Mouse (Mus musculus): ENCODE measurements around the gene Wasl. TPM values are rescaled to one million over a fixed set of nuclear protein-coding genes. Genes with fewer than 3 reads are reported as not detected.

Wasl gene
- polyA plus RNA-seq (2012; ENCODE audit: insufficient read depth, insufficient read length, missing spikeins): 17.4 and 18.2 TPM in 2 replicates

DNA sequence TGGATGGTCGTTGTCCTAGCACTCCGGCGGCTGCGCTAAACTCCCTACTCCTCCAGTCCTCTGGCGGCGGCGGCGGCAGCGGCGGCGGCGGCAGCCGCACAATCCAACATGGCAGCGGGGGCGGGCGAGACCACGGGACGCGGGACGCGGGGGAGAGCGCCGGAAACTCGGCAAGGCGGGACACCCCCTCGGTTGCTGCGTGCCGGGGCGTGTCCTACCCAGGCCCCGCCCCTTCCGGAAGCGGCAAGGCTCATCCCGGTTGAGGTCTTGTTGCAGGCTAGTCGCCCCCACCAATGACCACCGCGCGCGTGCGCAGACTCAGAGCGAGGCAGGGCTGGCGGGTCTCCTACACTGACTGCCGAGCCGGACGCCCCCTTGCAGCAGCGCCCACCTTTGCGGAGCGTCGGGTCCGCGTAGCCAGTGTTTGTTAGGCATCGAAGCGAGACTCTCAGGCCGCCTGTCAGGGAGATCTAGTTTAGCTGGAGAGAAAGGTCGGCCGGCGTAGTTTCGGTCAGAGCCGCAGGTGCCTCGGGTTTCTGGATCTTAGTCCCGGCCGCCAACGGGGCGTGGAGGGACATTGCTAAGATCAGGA, at the start of gene Wasl:
Gene Wasl (minus strand): TSS at position 143 of the 592 bp plus-strand sequence.
- H3K4me1 ChIP-seq (ENCODE audit: control insufficient read depth, insufficient read depth, insufficient read length, low read length): peaks cover 6% of the 10 kb centered on the region; the same call in 1 of the 2 replicates
- peak within 1 kb of the TSS; percentile 89 for H3K27ac ChIP-seq (replicated peaks; ENCODE audit: low read depth, low read length)
- peak within 1 kb of the TSS; percentile 91 for H3K4me3 ChIP-seq (ENCODE audit: insufficient read depth, low read depth, low read length)

DNA sequence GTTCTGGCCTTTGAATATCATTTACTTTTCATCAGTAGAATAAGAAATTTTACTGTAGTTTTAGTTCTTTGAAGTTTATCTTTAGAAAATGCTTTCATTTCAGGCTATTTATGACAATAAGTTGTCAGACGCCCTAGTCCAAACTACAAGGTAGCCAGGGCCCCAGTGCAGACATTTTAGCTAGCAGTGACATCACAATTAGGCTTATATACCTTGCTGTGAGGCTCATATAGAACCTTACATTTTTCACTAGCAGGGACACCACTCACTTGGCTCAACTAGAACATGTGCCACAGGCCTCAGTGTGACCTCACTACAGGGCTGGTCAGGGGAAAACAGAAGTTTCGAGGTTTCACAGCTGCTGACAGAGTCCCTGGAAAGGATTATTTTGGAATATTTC, 42.7 kb upstream of the Wasl start:
- no peak overlapping the region for H3K4me3 ChIP-seq (ENCODE audit: insufficient read depth, low read depth, low read length)
- no peak overlapping the region for H3K27ac ChIP-seq (replicated peaks; ENCODE audit: low read depth, low read length)
- no peaks in the 10 kb centered on the region for H3K4me1 ChIP-seq (ENCODE audit: control insufficient read depth, insufficient read depth, insufficient read length, low read length)

DNA sequence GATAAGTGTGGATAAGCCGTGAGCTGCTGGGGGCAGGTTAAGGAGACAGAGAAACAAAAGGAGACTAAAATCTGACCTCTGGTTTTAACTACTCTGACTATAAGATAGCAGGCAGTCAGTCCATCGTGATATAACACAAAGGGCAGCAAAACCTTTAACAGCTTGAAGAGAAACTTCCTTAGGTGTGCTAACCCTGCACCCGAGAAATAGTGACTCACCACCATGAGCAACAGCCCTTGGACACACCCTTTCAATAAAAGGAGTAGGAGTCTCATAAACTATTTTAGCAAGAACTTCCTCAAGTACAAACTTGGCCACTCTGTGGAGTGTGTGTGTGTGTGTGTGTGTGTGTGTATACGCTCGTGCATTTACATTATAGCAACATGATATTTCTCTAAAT, 42.3 kb upstream of the Wasl start:
- H3K4me3 ChIP-seq (ENCODE audit: insufficient read depth, low read depth, low read length): no peak overlapping the region

DNA sequence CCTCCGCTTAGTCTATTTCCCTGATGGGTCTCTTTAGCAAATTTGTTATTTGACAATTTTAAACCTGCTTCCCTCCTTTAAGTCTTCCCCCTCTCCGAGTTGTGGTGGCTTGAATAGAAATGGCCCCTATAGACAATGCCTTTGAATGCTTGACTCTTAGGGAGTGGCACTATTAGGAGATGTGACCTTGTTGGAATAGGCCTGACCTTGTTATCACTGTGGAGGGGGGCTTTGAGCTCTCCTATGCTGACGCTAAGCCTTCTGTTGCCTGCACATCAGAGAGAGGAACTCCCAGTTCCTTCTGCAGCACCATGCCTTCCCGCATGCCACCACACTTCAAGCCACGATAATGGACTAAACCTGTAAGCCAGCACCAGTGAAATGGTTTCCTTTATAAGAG, 32.4 kb upstream of the Wasl start:
- H3K4me3 ChIP-seq (ENCODE audit: insufficient read depth, low read depth, low read length): no peak overlapping the region
- H3K4me1 ChIP-seq (ENCODE audit: control insufficient read depth, insufficient read depth, insufficient read length, low read length): no peaks in the 10 kb centered on the region
- H3K27ac ChIP-seq (replicated peaks; ENCODE audit: low read depth, low read length): no peak overlapping the region

More for the DNA sequence above, 42.3 kb upstream of the Wasl start:
- Histone ChIP-seq H3K4me1 (ENCODE audit: control insufficient read depth, insufficient read depth, insufficient read length, low read length) (no peaks in the 10 kb centered on the region), H3K27ac (replicated peaks; ENCODE audit: low read depth, low read length) (no peak overlapping the region)

DNA sequence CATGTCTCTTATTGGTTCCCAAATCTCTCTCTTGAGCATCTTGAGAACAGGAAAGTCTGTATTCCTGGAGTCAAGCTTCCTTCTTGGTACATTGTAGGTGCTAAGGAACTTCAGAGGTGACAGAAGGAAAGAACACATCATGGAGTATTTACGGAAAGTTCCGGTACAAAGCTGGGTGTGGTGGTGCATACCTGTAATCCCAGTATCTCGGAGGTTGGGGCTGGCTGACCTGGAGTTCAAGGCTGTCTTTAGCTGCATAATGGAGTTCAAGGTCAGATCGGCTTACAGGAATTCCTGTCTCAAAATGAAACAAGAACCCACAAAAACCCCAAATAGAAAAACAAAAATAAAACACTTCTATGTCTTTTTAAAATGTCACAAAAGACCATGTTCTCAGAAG, 31.3 kb upstream of the Wasl start:
- Histone ChIP-seq H3K4me1 (ENCODE audit: control insufficient read depth, insufficient read depth, insufficient read length, low read length) (no peaks in the 10 kb centered on the region), H3K27ac (replicated peaks; ENCODE audit: low read depth, low read length) (no peak overlapping the region), H3K4me3 (ENCODE audit: insufficient read depth, low read depth, low read length) (no peak overlapping the region)

DNA sequence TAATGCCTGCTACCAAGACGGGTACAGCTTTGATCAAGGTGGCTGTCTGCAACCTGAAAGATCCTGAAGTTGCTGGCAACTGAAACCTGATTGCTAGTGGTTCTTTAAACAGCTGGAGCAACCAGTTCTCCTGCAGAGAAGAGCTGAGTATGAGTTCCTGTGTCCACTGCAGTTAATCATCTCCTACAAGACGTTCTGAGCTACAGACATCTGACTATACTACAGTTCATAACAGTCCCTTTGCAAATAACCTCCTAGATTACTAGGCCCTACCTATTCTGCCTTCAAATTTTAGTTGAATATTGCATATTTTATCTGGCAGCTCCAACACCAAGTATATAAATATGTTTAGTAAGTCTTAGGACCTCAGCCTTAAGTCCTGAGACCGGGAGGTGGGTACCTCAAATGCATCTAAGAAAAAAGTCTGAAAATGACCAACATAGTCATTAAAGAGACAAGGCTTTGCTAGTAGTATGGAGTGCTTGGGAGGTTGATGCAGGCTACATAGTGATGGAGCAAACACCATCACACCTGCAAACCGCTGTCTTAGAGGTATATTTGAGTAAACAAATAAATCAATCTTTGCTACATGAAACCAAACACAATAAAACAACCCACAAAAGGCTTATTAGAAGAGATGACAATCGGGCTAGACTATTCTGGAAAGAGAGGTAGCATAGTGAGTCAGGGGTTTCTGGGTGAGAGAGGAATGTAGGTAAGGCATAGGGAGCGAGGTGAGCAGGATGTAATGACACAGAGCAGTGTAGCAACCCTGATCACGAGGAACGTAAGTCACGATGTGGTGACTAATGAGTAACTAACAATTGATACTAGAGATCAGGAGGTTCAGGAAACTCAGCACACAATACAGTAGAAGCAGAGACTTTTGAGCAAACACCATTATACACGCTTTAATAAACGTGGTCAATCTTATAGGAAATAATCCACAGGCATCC, 29.9 kb upstream of the Wasl start:
- Histone ChIP-seq H3K4me3 (ENCODE audit: insufficient read depth, low read depth, low read length) (no peak overlapping the region), H3K27ac (replicated peaks; ENCODE audit: low read depth, low read length) (no peak overlapping the region), H3K4me1 (ENCODE audit: control insufficient read depth, insufficient read depth, insufficient read length, low read length) (no peaks in the 10 kb centered on the region)

DNA sequence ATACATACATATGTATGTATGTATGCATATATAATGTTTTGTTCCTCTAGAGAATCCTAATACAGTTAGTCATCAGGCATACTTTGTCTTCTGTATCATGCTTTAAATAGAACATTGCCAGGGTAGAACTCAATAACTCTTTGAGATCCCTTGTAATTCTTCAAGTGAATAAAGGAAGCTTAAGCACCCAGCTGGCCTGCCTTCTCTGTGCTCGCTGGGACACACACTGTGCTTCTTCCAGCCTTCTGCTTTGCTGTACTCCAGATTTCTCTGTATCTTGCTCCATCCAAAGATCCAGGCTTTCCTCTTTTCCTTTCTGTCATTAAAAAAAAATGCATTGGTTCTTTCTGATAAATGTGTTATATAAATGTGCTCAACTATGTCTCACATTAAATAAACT, 23.1 kb upstream of the Wasl start:
- Histone ChIP-seq H3K4me3 (ENCODE audit: insufficient read depth, low read depth, low read length) (no peak overlapping the region), H3K27ac (replicated peaks; ENCODE audit: low read depth, low read length) (no peak overlapping the region), H3K4me1 (ENCODE audit: control insufficient read depth, insufficient read depth, insufficient read length, low read length) (no peaks in the 10 kb centered on the region)

DNA sequence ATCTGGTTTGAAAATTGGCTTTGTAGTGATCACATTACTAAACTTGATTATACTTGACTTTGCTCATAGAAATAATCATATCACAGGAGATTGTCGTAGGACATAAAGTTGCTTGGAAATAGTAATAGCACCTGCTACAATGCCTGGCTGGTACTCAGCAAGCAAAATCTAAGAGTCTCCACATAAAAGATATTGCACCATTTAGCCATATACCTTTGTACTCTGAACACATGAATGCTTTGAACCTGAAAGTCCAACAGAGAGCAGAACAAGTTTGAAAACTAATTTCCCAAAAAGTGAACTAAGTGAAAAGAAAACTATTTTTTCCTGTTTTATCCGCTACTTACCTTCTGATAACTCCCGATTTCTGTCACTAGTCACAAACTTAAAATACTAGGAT, 18.3 kb upstream of the Wasl start:
- H3K27ac ChIP-seq (replicated peaks; ENCODE audit: low read depth, low read length): no peak overlapping the region
- no peak overlapping the region for H3K4me3 ChIP-seq (ENCODE audit: insufficient read depth, low read depth, low read length)
- no peaks in the 10 kb centered on the region for H3K4me1 ChIP-seq (ENCODE audit: control insufficient read depth, insufficient read depth, insufficient read length, low read length)

DNA sequence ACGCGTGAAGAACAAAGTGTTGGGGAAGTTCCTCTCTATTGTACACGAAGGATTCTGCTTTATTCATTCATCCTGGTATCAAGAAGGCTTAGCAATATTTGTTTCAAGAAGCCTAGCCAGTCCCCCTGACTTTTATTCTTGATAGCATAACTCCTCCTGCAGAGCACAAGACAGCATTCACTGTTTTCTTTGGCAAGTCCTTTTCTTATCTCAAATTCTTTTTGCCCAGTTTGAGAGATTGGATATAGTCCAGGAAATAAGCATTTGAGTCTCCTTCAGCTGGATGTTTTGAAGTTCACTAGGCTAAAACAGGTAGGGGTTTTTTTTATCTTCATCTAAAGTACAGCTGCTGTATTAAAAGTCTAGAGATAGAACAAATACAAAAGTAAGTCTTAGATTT, 3.0 kb upstream of the Wasl start:
- Histone ChIP-seq H3K27ac (replicated peaks; ENCODE audit: low read depth, low read length) (no peak overlapping the region), H3K4me1 (ENCODE audit: control insufficient read depth, insufficient read depth, insufficient read length, low read length) (no peaks in the 10 kb centered on the region), H3K4me3 (ENCODE audit: insufficient read depth, low read depth, low read length) (no peak overlapping the region)

DNA sequence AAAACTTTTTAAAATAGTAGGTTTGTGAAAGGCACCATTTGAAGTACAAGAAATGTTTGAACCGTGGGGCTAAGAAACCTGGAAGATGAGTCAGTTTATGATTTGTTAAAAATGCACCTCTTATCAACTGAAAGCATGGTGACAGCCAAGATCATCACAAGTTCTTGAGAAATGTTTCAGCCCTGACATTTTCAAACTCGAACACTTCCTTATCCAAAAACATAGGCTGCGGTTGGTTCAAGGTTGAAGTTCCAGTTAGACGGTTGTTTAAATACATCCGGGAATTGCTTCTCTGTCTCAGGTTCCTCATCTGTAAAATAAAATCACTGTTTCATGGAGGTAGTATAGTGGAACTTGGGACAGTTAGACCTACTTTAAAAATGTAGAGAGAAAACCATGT, 1.4 kb upstream of the Wasl start:
- H3K27ac ChIP-seq (replicated peaks; ENCODE audit: low read depth, low read length): no peak overlapping the region
- H3K4me1 ChIP-seq (ENCODE audit: control insufficient read depth, insufficient read depth, insufficient read length, low read length): peaks cover 3% of the 10 kb centered on the region; the same call in 1 of the 2 replicates
- no peak overlapping the region for H3K4me3 ChIP-seq (ENCODE audit: insufficient read depth, low read depth, low read length)

DNA sequence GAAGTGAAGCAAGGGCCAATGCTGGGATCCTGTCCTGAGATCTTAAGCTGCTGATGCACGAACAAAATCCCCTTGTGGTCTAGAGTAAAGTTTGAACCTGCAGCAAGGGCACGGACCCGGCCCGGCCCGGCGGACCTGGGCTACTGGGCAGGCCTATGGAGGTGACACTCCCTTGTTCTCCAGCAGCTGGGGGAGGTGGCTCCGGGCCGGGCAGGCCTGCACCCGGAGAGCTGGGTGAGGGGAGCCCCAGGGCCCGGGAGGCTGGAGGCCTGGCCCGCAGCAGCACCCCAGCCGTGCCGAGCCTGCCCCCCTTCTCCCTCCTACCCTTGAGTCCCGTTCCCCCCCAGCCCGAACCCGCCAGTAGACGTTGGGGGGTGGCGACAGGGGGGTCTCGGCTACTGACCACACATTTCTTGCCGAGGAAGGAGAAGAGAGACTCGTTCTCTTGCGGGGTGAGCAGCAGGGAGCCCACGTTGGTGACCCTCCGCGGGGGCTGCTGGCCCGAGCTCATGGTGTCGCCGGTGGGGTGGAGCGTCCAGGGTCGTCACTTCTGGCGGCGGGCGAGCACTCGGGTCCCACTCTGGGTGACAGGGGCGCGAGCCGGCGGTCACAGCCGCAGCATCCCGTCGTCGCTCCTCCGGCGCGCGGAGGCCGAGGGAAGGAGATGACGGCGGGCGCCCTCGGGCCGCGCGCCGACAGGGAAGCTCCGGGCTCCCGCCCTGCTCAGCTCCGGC, 509 bp downstream of the Wasl start:
- H3K4me3 ChIP-seq (ENCODE audit: insufficient read depth, low read depth, low read length): peak overlapping the region; percentile 91
- peaks cover 6% of the 10 kb centered on the region; the same call in 1 of the 2 replicates for H3K4me1 ChIP-seq (ENCODE audit: control insufficient read depth, insufficient read depth, insufficient read length, low read length)
- H3K27ac ChIP-seq (replicated peaks; ENCODE audit: low read depth, low read length): peak overlapping the region; percentile 89

DNA sequence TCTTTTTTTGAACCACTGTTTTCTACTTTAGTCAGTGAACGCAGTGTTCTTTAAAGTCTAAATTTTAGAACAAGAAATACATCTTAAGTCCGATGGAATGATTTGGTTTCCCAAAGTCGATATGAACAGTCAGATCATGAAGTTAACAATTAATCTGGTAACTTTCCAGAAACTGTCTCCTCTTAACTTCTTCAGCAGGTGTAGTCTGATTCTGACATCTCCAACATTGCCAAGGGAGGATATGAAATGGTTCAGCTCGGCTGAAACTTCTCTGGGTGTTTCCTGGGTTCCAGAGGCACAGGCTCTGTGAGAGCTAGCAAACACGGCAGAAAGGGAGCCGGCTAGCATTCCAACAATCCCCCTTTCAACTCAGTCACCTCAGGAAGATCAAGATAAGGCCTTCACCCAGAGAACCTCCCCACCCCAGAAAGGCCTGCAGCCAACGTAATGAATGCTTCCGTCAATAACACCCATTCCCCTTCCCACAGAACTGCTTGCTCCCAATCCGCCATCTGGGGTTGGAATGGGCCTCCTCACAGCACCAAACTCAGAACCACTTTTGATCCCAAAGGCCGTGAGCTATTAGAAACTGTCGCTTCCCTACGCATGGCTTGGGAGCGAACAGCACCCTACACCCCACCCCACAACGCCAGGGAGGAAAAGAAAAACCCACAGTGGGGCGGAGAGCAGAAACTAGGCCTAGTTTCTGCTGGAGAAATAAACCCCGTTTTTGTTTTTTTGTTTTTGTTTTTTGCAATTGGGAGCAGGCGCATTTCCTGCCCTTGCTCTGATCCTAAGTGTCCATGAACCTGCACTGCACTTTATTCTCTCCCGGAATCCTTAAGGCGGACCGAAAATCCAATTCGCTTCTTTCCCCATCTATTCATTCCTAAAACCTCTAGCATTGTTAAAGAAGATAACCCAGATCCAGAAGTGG, 1.3 kb downstream of the Wasl start:
- Histone ChIP-seq H3K27ac (replicated peaks; ENCODE audit: low read depth, low read length) (peak overlapping the region; percentile 89), H3K4me1 (ENCODE audit: control insufficient read depth, insufficient read depth, insufficient read length, low read length) (peaks cover 6% of the 10 kb centered on the region; the same call in 1 of the 2 replicates), H3K4me3 (ENCODE audit: insufficient read depth, low read depth, low read length) (peak overlapping the region; percentile 91)

DNA sequence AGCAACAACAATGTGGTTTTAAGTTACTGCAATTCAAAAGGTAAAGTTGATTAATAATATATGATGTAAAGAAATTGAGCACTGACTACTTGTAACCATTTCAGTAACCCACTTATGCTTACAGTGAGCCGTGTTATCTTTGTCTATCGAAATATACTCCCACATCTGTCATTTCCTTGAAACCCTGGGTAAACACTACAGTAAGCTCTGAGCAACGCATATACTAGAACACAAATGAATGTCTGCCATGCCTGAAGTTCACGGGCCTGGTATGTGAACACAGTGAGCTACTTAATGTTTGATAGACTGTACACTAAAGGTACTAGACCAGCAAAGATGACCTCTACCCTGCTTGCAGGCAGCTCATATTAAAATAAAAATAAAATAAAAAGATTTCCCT, 2.3 kb downstream of the Wasl start:
- Histone ChIP-seq H3K4me1 (ENCODE audit: control insufficient read depth, insufficient read depth, insufficient read length, low read length) (peaks cover 8% of the 10 kb centered on the region), H3K4me3 (ENCODE audit: insufficient read depth, low read depth, low read length) (no peak overlapping the region), H3K27ac (replicated peaks; ENCODE audit: low read depth, low read length) (no peak overlapping the region)

DNA sequence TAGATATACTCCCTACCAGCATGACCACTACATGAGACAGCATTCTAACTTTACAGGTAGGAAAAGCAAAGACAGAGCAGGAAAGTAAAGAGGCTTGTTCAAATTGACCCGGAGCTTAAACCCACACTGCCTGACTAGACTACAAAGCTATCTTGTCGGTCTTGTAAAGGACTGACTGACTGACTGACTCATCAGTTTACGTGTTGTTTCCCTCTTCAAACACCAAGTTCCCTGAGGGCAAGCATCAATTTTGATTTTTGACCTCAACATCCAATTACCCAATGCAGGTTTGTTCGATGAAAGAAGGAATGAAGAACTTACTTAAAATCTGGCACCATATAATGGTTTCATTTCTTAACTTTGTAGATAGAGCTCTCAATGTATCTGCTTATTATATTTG, 2.9 kb downstream of the Wasl start:
- Histone ChIP-seq H3K27ac (replicated peaks; ENCODE audit: low read depth, low read length) (0 out of 2 replicates have a peak overlapping the region, but pooled peaks have one; percentile 31), H3K4me3 (ENCODE audit: insufficient read depth, low read depth, low read length) (no peak overlapping the region), H3K4me1 (ENCODE audit: control insufficient read depth, insufficient read depth, insufficient read length, low read length) (peaks cover 9% of the 10 kb centered on the region)

All from brown adipose tissue, adult 24 weeks (tissue).